Mouse (Mus musculus) midbrain, embryonic 12.5 days (tissue): ENCODE results near the gene Csrp3. TPM values are rescaled to one million over a fixed set of nuclear protein-coding genes. Genes with fewer than 3 reads are reported as not detected.

Experiments used
- ATAC-seq: fragments of 200-750 bp; cut with Nextera tagmentation; 2 replicates; pipeline ENCODE4 v1.8.0; 2017; ENCODE audit warnings: low read depth, moderate TSS enrichment, moderate library complexity; ENCODE audit not compliant: low FRiP score
- H3K27ac ChIP-seq: fragments of 300-500 bp; sonication (generic); replicated peaks from 2 replicates; pipeline ENCODE4 v1.5.1; 2016; ENCODE audit warnings: mild to moderate bottlenecking
- H3K27me3 ChIP-seq: fragments of 300-500 bp; sonication (generic); 2 replicates; pipeline ENCODE4 v1.6.1; 2016; ENCODE audit warnings: mild to moderate bottlenecking
- H3K36me3 ChIP-seq: fragments of 300-500 bp; sonication (generic); 2 replicates; pipeline ENCODE4 v1.6.1; 2016
- H3K4me1 ChIP-seq: fragments of 300-500 bp; sonication (generic); 2 replicates; pipeline ENCODE4 v1.6.1; 2016
- H3K4me2 ChIP-seq: fragments of 300-500 bp; sonication (generic); replicated peaks from 2 replicates; pipeline ENCODE4 v1.6.1; 2016; ENCODE audit warnings: mild to moderate bottlenecking, moderate library complexity
- H3K4me3 ChIP-seq: fragments of 300-500 bp; sonication (generic); 2 replicates; pipeline ENCODE4 v1.5.1; 2016; ENCODE audit warnings: mild to moderate bottlenecking
- H3K9ac ChIP-seq: fragments of 300-500 bp; sonication (generic); replicated peaks from 2 replicates; pipeline ENCODE4 v1.6.1; 2016; ENCODE audit warnings: mild to moderate bottlenecking, moderate library complexity
- H3K9me3 ChIP-seq: fragments of 300-500 bp; sonication (generic); 2 replicates; pipeline ENCODE4 v1.6.1; 2016; ENCODE audit warnings: mild to moderate bottlenecking
- WGBS: fragments of 180-500 bp; shearing (Covaris S2); methylation state at CpG from one replicate; pipeline ENCODE4 v1.1.7; 2016; 5-methylcytosine and 5-hydroxymethylcytosine counted together
- polyA plus RNA-seq: library from polyadenylated mRNA; unstranded; fragments of >200 nt; fragmentation: Nextera tagmentation; extraction: Ambion mirVana; gene quantifications from 2 replicates; pipeline ENCODE4 v1.2.1, GENCODE M21; 2016

Csrp3 gene
- polyA plus RNA-seq, 1 experiment from 2014 or later: 0.56 TPM

- H3K4me3 ChIP-seq: peak within 1 kb of the TSS; percentile 82
- peak within 1 kb of the TSS; percentile 82 for H3K9ac ChIP-seq
- H3K27me3 ChIP-seq: peaks cover 52% of the 10 kb centered on the region
- peaks cover 19% of the 10 kb centered on the region for H3K36me3 ChIP-seq
- peak within 1 kb of the TSS; percentile 99 for H3K4me2 ChIP-seq
- no peaks in the 10 kb centered on the region for H3K9me3 ChIP-seq
- peaks cover 21% of the 10 kb centered on the region for H3K4me1 ChIP-seq
- peak; percentile 78 for ATAC-seq
- H3K27ac ChIP-seq: peak within 1 kb of the TSS; percentile 78
- under 1% methylated on average over 35 of the region's 41 CpGs for WGBS
Observed at GRCm38 (mm10) chr7:48881486-48881885, 33.7 kb upstream of the Csrp3 start, which contains the start of gene E2f8. Gene E2f8, minus strand, starts transcription at chr7:48881596.

GRCm38 (mm10) chr7:48880591-48881481, 33.0 kb upstream of the Csrp3 start:
- H3K36me3 ChIP-seq: peaks cover 23% of the 10 kb centered on the region
- peak overlapping the region; percentile 82 for H3K4me3 ChIP-seq
- peak; percentile 98 for ATAC-seq
- under 1% methylated on average over 76 of the region's 77 CpGs for WGBS
- H3K27me3 ChIP-seq: peaks cover 51% of the 10 kb centered on the region
- H3K4me2 ChIP-seq: peak overlapping the region; percentile 99
- no peaks in the 10 kb centered on the region for H3K9me3 ChIP-seq
- peak overlapping the region; percentile 82 for H3K9ac ChIP-seq
- peak overlapping the region; percentile 78 for H3K27ac ChIP-seq
- H3K4me1 ChIP-seq: peaks cover 21% of the 10 kb centered on the region

GRCm38 (mm10) chr7:48879574-48879973, 31.7 kb upstream of the Csrp3 start:
- Histone ChIP-seq H3K4me3 (peak overlapping the region; percentile 27), H3K9me3 (no peaks in the 10 kb centered on the region), H3K4me1 (peaks cover 21% of the 10 kb centered on the region), H3K4me2 (peak overlapping the region; percentile 49), H3K27ac (no peak overlapping the region), H3K9ac (0 out of 2 replicates have a peak overlapping the region, but pooled peaks have one; percentile 37), H3K36me3 (peaks cover 36% of the 10 kb centered on the region), H3K27me3 (peaks cover 39% of the 10 kb centered on the region)
- 54% methylated on average over 3 of the region's 3 CpGs for WGBS
- ATAC-seq: no peak

GRCm38 (mm10) chr7:48877786-48878390, 30.1 kb upstream of the Csrp3 start:
- no peaks in the 10 kb centered on the region for H3K9me3 ChIP-seq
- peaks cover 48% of the 10 kb centered on the region for H3K36me3 ChIP-seq
- WGBS: 91% methylated on average over 15 of the region's 15 CpGs
- no peak overlapping the region for H3K27ac ChIP-seq
- H3K4me1 ChIP-seq: peaks cover 21% of the 10 kb centered on the region
- H3K27me3 ChIP-seq: peaks cover 22% of the 10 kb centered on the region
- H3K4me2 ChIP-seq: no peak overlapping the region
- ATAC-seq: no peak
- H3K4me3 ChIP-seq: no peak overlapping the region
- H3K9ac ChIP-seq: no peak overlapping the region

GRCm38 (mm10) chr7:48876526-48876925, 28.7 kb upstream of the Csrp3 start:
- H3K4me3 ChIP-seq: no peak overlapping the region
- H3K36me3 ChIP-seq: peaks cover 62% of the 10 kb centered on the region
- peaks cover 11% of the 10 kb centered on the region for H3K4me1 ChIP-seq
- H3K27ac ChIP-seq: no peak overlapping the region
- 77% methylated on average over 4 of the region's 4 CpGs for WGBS
- H3K9me3 ChIP-seq: no peaks in the 10 kb centered on the region
- ATAC-seq: no peak
- no peak overlapping the region for H3K4me2 ChIP-seq
- H3K9ac ChIP-seq: no peak overlapping the region
- peaks cover 10% of the 10 kb centered on the region; the same call in 1 of the 2 replicates for H3K27me3 ChIP-seq

GRCm38 (mm10) chr7:48875096-48875495, 27.3 kb upstream of the Csrp3 start:
- 93% methylated on average over 14 of the region's 14 CpGs for WGBS
- no peak overlapping the region for H3K4me3 ChIP-seq
- peaks cover 76% of the 10 kb centered on the region for H3K36me3 ChIP-seq
- no peak for ATAC-seq
- H3K9ac ChIP-seq: no peak overlapping the region
- H3K27me3 ChIP-seq: peaks cover 6% of the 10 kb centered on the region; the same call in 1 of the 2 replicates
- H3K27ac ChIP-seq: no peak overlapping the region
- no peaks in the 10 kb centered on the region for H3K9me3 ChIP-seq
- peaks cover 8% of the 10 kb centered on the region for H3K4me1 ChIP-seq
- no peak overlapping the region for H3K4me2 ChIP-seq

- Histone ChIP-seq H3K36me3 (peaks cover 84% of the 10 kb centered on the region), H3K27me3 (no peaks in the 10 kb centered on the region), H3K9ac (no peak overlapping the region), H3K27ac (no peak overlapping the region), H3K9me3 (no peaks in the 10 kb centered on the region), H3K4me1 (no peaks in the 10 kb centered on the region), H3K4me2 (no peak overlapping the region), H3K4me3 (no peak overlapping the region)
- WGBS: 93% methylated on average over 11 of the region's 11 CpGs
- ATAC-seq: no peak
Observed at GRCm38 (mm10) chr7:48871292-48871691, 23.5 kb upstream of the Csrp3 start.

- Histone ChIP-seq H3K9ac (no peak overlapping the region), H3K36me3 (peaks cover 84% of the 10 kb centered on the region), H3K27ac (no peak overlapping the region), H3K9me3 (no peaks in the 10 kb centered on the region), H3K4me3 (no peak overlapping the region), H3K4me2 (no peak overlapping the region), H3K4me1 (no peaks in the 10 kb centered on the region), H3K27me3 (no peaks in the 10 kb centered on the region)
- WGBS: 92% methylated on average over 21 of the region's 21 CpGs
- ATAC-seq: no peak
Observed at GRCm38 (mm10) chr7:48870579-48871180, 22.8 kb upstream of the Csrp3 start.

- no peak for ATAC-seq
- Histone ChIP-seq H3K27ac (no peak overlapping the region), H3K27me3 (no peaks in the 10 kb centered on the region), H3K36me3 (peaks cover 84% of the 10 kb centered on the region), H3K9me3 (no peaks in the 10 kb centered on the region), H3K4me1 (no peaks in the 10 kb centered on the region), H3K4me2 (no peak overlapping the region), H3K9ac (no peak overlapping the region), H3K4me3 (no peak overlapping the region)
- WGBS: 93% methylated on average over 6 of the region's 6 CpGs
Observed at GRCm38 (mm10) chr7:48870144-48870543, 22.3 kb upstream of the Csrp3 start.

- no peak overlapping the region for H3K27ac ChIP-seq
- WGBS: 92% methylated on average over 18 of the region's 18 CpGs
- H3K4me3 ChIP-seq: no peak overlapping the region
- no peak for ATAC-seq
- H3K9me3 ChIP-seq: no peaks in the 10 kb centered on the region
- H3K9ac ChIP-seq: no peak overlapping the region
- H3K4me2 ChIP-seq: no peak overlapping the region
- no peaks in the 10 kb centered on the region for H3K27me3 ChIP-seq
- H3K36me3 ChIP-seq: peaks cover 68% of the 10 kb centered on the region
- H3K4me1 ChIP-seq: no peaks in the 10 kb centered on the region
Observed at GRCm38 (mm10) chr7:48867576-48867975, 19.7 kb upstream of the Csrp3 start.

GRCm38 (mm10) chr7:48864671-48865458, 17.0 kb upstream of the Csrp3 start:
- no peak for ATAC-seq
- H3K9me3 ChIP-seq: no peaks in the 10 kb centered on the region
- WGBS: 91% methylated on average over 9 of the region's 9 CpGs

More at GRCm38 (mm10) chr7:48864671-48865458, 17.0 kb upstream of the Csrp3 start:
- H3K4me3 ChIP-seq: no peak overlapping the region
- H3K36me3 ChIP-seq: peaks cover 41% of the 10 kb centered on the region
- H3K4me1 ChIP-seq: no peaks in the 10 kb centered on the region
- H3K27ac ChIP-seq: no peak overlapping the region
- H3K27me3 ChIP-seq: no peaks in the 10 kb centered on the region
- H3K4me2 ChIP-seq: no peak overlapping the region
- no peak overlapping the region for H3K9ac ChIP-seq
